Mouse (Mus musculus) B cell, adult (primary cell): ENCODE results near the gene Tnc. TPM values are rescaled to one million over a fixed set of nuclear protein-coding genes. Genes with fewer than 3 reads are reported as not detected.

ENCODE experiments used
- total RNA-seq: library from RNA; stranded (reverse); gene quantifications from 4 replicates; pipeline ENCODE4 v1.2.4, GENCODE M21; 2023; ENCODE audit not compliant: inconsistent age

The Tnc gene
- not detected in 4 replicates for total RNA-seq

DNA sequence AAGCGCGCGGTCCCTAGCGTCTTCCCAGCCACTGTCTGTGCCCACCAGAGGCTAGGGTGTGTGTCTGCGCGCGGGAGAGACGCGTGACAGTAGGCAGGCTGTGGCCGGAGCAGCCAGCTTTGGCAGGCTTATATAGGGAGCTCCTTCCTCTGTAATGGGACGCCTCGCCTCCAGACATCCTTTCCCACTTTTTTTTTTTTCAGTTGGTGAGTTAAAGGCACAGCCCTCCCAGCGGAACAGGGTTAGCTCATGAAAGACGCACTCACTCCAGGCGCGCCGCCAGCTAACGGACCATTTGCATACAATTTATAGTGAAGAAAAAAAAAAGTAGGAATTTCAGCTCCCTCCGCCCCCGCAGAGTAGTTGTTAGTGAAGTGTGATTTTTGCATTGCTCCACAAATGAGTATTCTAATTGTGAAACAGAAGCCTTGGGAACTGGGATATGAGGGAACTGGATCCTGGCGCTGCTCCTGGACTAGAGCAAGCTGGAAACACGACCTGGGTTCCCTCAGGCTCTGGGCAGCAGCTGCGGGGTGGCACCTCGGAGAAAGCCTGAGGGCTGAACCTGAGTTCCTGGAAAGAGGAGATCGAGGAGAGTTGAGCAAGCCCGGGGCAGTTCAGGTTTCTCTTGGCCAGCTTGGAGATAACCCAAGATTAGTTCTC is at the start of gene Tnc:
TSS of gene Tnc (minus strand) at position 185 of the 663 bp plus-strand sequence.

Other genes starting within 250 kb of the Tnc start
- 0.27 to 0.30 TPM in 2 of 4 replicates, not detected in the others for gene Tnfsf8, start 185.7 kb downstream of the Tnc start, total RNA-seq